Mouse (Mus musculus) ZHBTc4 (cell line): Measurements from ENCODE around the gene Nfyb.

Source experiments
- DNase-seq: peaks from one replicate; pipeline ENCODE4 v3.0.0-alpha.2; 2011; ENCODE audit warnings: low read depth, low spot score

Nfyb gene

DNA sequence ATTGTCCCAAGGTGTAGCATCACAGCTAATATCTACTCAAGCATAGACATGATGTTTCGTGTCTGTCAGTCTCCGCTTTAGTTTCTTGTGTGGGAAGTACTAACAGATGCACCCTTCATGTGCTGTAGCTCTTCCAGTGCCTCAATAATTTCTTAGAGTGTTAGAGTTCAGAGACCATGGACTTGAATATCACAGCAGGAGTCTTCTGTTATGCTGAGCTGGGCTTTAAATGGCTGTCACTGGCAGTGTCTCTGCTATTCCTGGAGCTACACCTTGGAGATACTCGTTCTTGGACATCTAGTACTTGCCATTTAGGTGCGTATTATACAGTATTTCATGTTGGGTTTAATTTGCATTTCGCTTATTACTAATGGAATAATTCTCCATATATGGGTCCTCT lies 18.6 kb downstream of the Nfyb start:
- peak; percentile 55 for DNase-seq

DNA sequence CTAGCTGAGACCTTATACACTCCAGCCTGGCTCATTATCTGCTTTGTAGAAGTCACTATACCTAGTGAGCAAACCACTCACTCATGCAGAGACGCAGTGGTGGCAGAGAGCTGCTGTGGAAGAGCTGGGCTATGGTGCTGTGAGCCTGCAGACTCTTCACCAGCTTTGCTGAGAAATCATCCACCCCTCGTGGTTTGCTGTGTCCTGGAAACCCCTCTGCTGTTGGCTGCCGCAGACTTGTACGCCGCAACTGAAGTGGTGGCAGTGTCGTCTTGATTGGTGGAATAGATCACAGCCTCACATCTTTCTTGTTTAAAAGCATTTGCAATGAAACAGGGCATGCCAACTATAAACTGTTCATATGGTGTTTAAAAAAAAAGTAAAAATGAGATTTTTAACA lies 19.6 kb downstream of the Nfyb start:
- no peak for DNase-seq

DNA sequence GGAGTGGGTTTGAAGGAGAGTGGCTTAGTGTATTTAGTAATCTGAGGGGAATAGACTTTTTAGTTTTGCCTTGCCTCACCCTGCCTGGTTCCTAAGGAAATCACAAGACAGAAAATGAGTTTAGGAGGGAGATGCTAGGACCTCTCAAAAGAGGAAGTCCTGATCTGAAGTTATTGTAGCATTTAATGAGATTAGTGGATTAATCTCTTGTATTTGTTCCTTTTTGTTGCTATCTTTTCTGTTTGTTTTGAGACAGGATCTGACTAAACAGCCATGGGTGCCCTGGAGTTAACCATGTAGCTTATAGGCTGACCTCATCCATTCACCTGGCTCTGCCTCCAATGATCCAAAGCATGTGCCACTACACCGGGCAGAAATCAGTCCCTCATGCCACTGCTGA lies 21.4 kb downstream of the Nfyb start:
- DNase-seq: no peak

DNA sequence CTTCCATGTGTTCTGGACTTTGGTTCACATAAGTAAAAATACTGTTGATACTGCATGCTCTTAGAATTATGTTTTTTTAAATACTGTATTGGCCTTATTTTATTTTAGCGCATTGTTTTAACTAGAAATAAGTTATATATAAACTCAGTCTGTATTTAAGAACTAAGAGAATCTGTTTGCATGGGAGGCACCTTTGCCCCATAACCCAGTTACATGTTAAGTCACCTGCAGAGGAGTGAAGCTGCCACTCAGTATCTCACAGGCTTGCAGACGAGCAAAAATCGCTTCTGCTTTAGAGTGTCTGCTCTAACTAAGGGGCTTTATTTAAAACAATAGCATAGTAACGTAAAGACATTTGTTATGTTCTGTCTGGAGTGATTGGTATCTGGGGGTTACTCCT lies 22.1 kb downstream of the Nfyb start:
- no peak for DNase-seq

DNA sequence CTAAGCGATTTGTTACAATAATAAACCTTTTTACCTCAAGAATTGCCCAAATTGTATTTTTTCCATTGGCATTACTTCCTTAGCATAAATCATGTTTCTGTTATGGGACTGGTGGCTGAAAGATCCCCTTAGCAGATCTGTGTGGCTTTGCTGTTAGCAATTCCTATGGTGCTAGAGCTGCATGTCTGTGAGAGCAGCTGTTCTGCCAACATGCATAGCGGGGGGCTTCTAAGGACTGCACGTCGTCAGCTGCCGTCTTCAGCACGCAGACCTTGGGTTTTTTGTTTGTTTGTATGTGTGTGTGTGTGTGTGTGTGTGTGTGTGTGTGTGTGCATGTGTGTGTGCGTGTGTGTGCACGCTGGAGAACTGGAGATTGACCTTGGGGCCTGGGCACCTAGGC lies 22.6 kb downstream of the Nfyb start:
- no peak for DNase-seq

DNA sequence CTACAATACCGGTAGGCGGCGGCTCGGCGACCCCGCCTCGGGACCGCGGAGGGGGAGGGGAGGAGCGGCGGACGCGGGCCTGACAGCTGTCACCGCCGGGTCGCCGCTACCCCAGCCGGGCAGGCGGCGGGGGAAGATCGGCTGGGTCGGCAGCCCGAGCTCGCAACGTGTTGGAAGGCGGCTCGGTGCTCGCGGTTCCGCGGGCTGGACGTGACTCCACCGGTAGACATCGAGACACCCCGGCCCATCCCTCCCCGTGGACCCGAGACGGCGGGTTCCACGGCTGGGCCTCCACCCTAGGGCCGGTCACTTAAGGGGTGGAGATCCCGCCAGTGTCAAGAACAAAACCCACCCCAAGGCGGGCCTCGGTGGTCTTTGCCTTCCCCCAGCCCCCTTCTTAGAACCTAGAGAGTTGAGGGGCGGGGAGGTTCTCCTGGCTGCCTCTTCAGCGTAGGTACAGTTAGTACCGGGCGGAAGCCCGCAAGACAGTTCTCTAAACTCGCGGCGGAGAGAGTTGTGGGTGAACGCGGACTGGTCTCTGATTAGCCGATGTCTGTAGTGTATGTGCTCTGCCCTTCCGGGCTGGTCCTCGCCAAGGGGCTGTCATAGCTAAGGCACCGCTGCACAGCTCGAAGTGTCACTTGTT lies 64.5 kb downstream of the Nfyb start:
- DNase-seq: peak; percentile 40

DNA sequence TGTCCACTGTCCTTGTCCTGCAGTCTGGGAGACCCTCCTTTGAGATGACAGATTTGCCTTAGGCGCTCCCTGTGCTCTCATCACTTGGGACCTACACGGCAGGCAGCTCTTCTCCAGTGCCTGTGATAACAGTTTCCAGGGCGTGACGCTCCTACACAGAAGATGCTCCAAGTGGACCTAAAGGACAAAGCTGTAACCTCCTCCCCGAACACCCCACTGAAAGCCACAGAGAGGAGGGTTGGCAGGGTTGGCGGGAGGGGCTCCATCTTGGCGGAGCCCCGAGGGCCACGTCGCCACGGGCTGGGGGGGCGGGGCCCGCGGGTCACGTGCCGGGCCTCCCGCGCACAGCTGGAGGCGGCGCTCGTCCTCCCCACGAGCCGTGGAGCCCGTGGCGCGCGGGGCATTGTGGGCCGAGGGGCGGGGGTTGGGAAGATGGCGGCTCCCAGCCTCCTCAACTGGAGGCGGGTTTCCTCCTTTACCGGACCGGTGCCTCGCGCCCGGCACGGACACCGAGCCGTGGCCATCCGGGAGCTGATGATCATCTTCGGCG lies 65.2 kb downstream of the Nfyb start:
- peak; percentile 92 for DNase-seq
